Comparison of ENCODE assay signal across 9 mouse cellular contexts in the genomic region with DNA sequence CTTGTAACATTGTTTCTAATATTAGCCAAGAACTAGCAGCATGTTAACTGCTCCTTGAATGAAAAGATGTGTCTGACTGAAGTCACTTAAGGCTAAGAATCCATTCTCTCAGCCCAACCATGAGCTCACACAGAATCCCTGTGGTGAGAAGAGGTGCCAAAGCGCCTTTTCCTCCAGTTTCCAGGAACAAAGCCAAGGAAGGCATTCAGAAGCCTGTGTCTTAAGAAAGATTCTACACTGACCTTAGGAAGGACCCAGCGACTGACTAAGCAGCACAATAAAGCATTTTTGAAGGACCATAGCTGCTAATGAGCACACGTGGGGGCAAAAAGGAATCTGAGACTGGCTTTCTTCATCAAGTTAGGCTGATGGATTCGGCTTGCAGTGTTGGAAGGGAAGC. TPM values are rescaled to one million over a fixed set of nuclear protein-coding genes. Genes with fewer than 3 reads are reported as not detected.
A peak's percentile ranks its signal among the peaks of the same experiment; 100 is the strongest.
DNase-seq lines count a peak whose midpoint lies in the region; ATAC-seq and TF ChIP-seq lines count a peak whose summit lies in the region.
"Had no signal": no experiment of that assay in that cellular context is flagged by ENCODE, and none has a peak within 500 bp of the region (broad histone marks: within the 10 kb centered on the region; RNA-seq: fewer than 3 reads in every experiment).

No protein-coding gene starts in this region.

- peaks cover 44% of the 10 kb centered on the region for H3K4me1 ChIP-seq in kidney, embryonic 15.5 days
- peaks cover 5 to 7% of the 10 kb centered on the region in 2 experiments for H3K4me1 ChIP-seq in MEL (ENCODE audit: control insufficient read depth in 1 of 2, insufficient read depth in 2 of 2, low read length in 2 of 2)
- H3K4me1 ChIP-seq in brown adipose tissue, adult 24 weeks (ENCODE audit: control insufficient read depth, insufficient read depth, insufficient read length, low read length): peaks cover 7% of the 10 kb centered on the region; the same call in 1 of the 2 replicates
- H3K4me1 ChIP-seq in heart, embryonic 16.5 days (ENCODE audit: control insufficient read depth, insufficient read depth, low read length): peaks cover 33% of the 10 kb centered on the region

- no peaks in the 10 kb centered on the region for H3K79me2 ChIP-seq in MEL (ENCODE audit: control insufficient read depth, insufficient read depth, low read length, poor library complexity)

- H3K27me3 ChIP-seq in kidney, embryonic 15.5 days: no peaks in the 10 kb centered on the region
- no peaks in the 10 kb centered on the region for H3K27me3 ChIP-seq in MEL (ENCODE audit: control insufficient read depth in 1 of 2, insufficient read depth in 2 of 2, low read length in 2 of 2)
- no peaks in the 10 kb centered on the region for H3K27me3 ChIP-seq in heart, embryonic 16.5 days (ENCODE audit: control insufficient read depth, insufficient read depth, low read length)
- H3K27me3 ChIP-seq: megakaryocyte, embryonic 14.5 days had no signal

- no peak for TF ChIP-seq POLR2A in MEL (IDR thresholded peaks at IDR 0.05; ENCODE audit: control insufficient read depth in 1 of 2, insufficient read depth in 1 of 2, low read depth in 1 of 2, low read length in 2 of 2, poor library complexity in 1 of 2)

- H3K27ac ChIP-seq in kidney, embryonic 15.5 days: no peak overlapping the region
- H3K27ac ChIP-seq in MEL (ENCODE audit: control insufficient read depth, low read depth, low read length): no peak overlapping the region
- H3K27ac ChIP-seq in brown adipose tissue, adult 24 weeks (replicated peaks; ENCODE audit: low read depth, low read length): 0 out of 2 replicates have a peak overlapping the region, but pooled peaks have one; percentile 13
- peak overlapping the region; percentile 57 for H3K27ac ChIP-seq in heart, embryonic 16.5 days (ENCODE audit: low read length)

- DNase-seq in kidney, adult 18-20 months: peak; percentile 9
- DNase-seq in MEL (ENCODE audit: low read depth, low spot score): peak; percentile 14
- no peak for DNase-seq in ovary, postnatal 10 days (ENCODE audit: low spot score)
- DNase-seq in embryo, embryonic 10 days (ENCODE audit: low spot score): no peak
- no peak for DNase-seq in layer of hippocampus, postnatal 14 days (ENCODE audit: low spot score in 2 of 2)

- no peak for TF ChIP-seq CTCF in MEL (IDR thresholded peaks at IDR 0.05 in 2 of 3, conservative IDR thresholded peaks at IDR 0.05 in 1 of 3; ENCODE audit: control insufficient read depth in 1 of 3, insufficient read depth in 1 of 3, low read depth in 2 of 3, low read length in 3 of 3, poor library complexity in 1 of 3, severe bottlenecking in 1 of 3)

- H3K36me3 ChIP-seq in kidney, embryonic 15.5 days: peaks cover 5% of the 10 kb centered on the region
- peaks cover 0 to 14% of the 10 kb centered on the region in 2 experiments; a peak in 2 of 4 replicates for H3K36me3 ChIP-seq in MEL (ENCODE audit: control insufficient read depth in 1 of 2, insufficient read depth in 2 of 2, low read length in 2 of 2)
- peaks cover 2% of the 10 kb centered on the region; the same call in 1 of the 2 replicates for H3K36me3 ChIP-seq in heart, embryonic 16.5 days (ENCODE audit: control insufficient read depth, insufficient read depth)

- ATAC-seq in kidney, embryonic 15.5 days (replicated peaks; ENCODE audit: low FRiP score): no peak
- ATAC-seq in heart, embryonic 16.5 days (replicated peaks; ENCODE audit: extremely low read depth, insufficient read depth, low FRiP score): no peak

- H3K9me3 ChIP-seq in kidney, embryonic 15.5 days (replicated peaks): no peaks in the 10 kb centered on the region
- no peaks in the 10 kb centered on the region for H3K9me3 ChIP-seq in MEL (replicated peaks; ENCODE audit: insufficient read depth, low read length)
- H3K9me3 ChIP-seq in heart, embryonic 16.5 days (replicated peaks; ENCODE audit: control insufficient read depth, low read length): no peaks in the 10 kb centered on the region
- H3K9me3 ChIP-seq: megakaryocyte, embryonic 14.5 days had no signal

- H3K4me3 ChIP-seq in kidney, embryonic 15.5 days (replicated peaks): no peak overlapping the region
- H3K4me3 ChIP-seq in MEL (ENCODE audit: control insufficient read depth in 1 of 2, insufficient read depth in 1 of 2, low read depth in 2 of 2, low read length in 2 of 2): no peak overlapping the region
- H3K4me3 ChIP-seq in brown adipose tissue, adult 24 weeks (ENCODE audit: insufficient read depth, low read depth, low read length): no peak overlapping the region
- H3K4me3 ChIP-seq in heart, embryonic 16.5 days (ENCODE audit: low read length): no peak overlapping the region

- H3K4me2 ChIP-seq in kidney, embryonic 15.5 days: no peak overlapping the region
- no peak overlapping the region for H3K4me2 ChIP-seq in heart, embryonic 16.5 days (ENCODE audit: low read depth, low read length)

- TF ChIP-seq RAD21 in MEL (IDR thresholded peaks at IDR 0.05; ENCODE audit: low read depth, low read length): no peak; the same call in 1 of the 2 replicates

- no peak overlapping the region for H3K9ac ChIP-seq in kidney, embryonic 15.5 days
- no peak overlapping the region for H3K9ac ChIP-seq in MEL (ENCODE audit: control insufficient read depth, low read depth, low read length, poor library complexity, severe bottlenecking)
- no peak overlapping the region for H3K9ac ChIP-seq in heart, embryonic 16.5 days (ENCODE audit: low read length)

- TF ChIP-seq EP300 in MEL (IDR thresholded peaks at IDR 0.05; ENCODE audit: low read depth in 1 of 2, low read length in 2 of 2): no peak

- 54% methylated on average over 4 of the region's 4 CpGs for WGBS in kidney, embryonic 15.5 days
- WGBS in heart, embryonic 16.5 days: 53% methylated on average over 4 of the region's 4 CpGs

TF ChIP-seq in MEL, 35 proteins besides CTCF, POLR2A, EP300 and RAD21:
- TF ChIP-seq POLR2AphosphoS2 (IDR thresholded peaks at IDR 0.05; ENCODE audit: low read length): no peak
- TF ChIP-seq SMC3 (IDR thresholded peaks at IDR 0.05; ENCODE audit: low read depth, low read length): no peak
- TF ChIP-seq TAL1 (IDR thresholded peaks at IDR 0.05; ENCODE audit: low read length): no peak
- no peak for TF ChIP-seq MAFK (IDR thresholded peaks at IDR 0.05; ENCODE audit: borderline replicate concordance, low read depth, low read length)

RNA-seq across cellular contexts. Expression of a gene that starts 1.0 kb away (rescaled TPM):
- 39.5 and 41.9 TPM in 2 replicates for polyA plus RNA-seq in kidney, embryonic 15.5 days (2015; fragmentation: Nextera tagmentation; extraction: Ambion mirVana)
- total RNA-seq in MEL (2012; rRNA removed): 2.3 and 2.5 TPM in 2 replicates
- polyA plus RNA-seq in MEL (2012; ENCODE audit: insufficient read depth in 1 of 2, insufficient read length in 2 of 2, low read depth in 1 of 2, low replicate concordance in 2 of 2, missing spikeins in 1 of 2): 1 to 10 TPM in 1 of 2 experiments, not detected in 1; 6.3 TPM
- 5.4 and 7.4 TPM in 2 replicates for polyA plus RNA-seq in brown adipose tissue, adult 24 weeks (2012; ENCODE audit: insufficient read depth, insufficient read length, missing spikeins)
- 27.1 and 27.6 TPM in 2 replicates for polyA plus RNA-seq in heart, embryonic 16.5 days (2015; fragmentation: Nextera tagmentation; extraction: Ambion mirVana)
- 10 to 100 TPM; 17.4 to 18.9 TPM for total RNA-seq in layer of hippocampus, postnatal 14 days (2021)

Comparison
In these comparisons a context has a peak if more than half of its experiments do, and no peak if none do; other contexts are left out.
1. DNase-seq: peak in kidney, adult 18-20 months (single experiment) and MEL (single experiment); none in ovary, postnatal 10 days (single experiment), embryo, embryonic 10 days (single experiment) and layer of hippocampus, postnatal 14 days (0 of 2).
2. H3K27ac ChIP-seq: peak in brown adipose tissue, adult 24 weeks (single experiment) and heart, embryonic 16.5 days (single experiment); none in kidney, embryonic 15.5 days (single experiment) and MEL (single experiment).